Mouse (Mus musculus) midbrain, embryonic 11.5 days (tissue): ENCODE measurements around the gene A030014E15Rik. TPM values are rescaled to one million over a fixed set of nuclear protein-coding genes. Genes with fewer than 3 reads are reported as not detected.
"Not testable (repeated sequence)": the region's sequence is repeated elsewhere in the genome, so short reads cannot be mapped to it uniquely, and the experiment has no call there.

ENCODE experiments used
- ATAC-seq: fragments of 200-750 bp; cut with Nextera tagmentation; 2 replicates; pipeline ENCODE4 v1.8.0; 2017; ENCODE audit warnings: moderate TSS enrichment, moderate library complexity; ENCODE audit not compliant: low FRiP score
- DNase-seq: peaks from one replicate; pipeline ENCODE4 v3.0.0; 2015; ENCODE audit warnings: low spot score; ENCODE audit errors: missing footprints
- H3K27ac ChIP-seq: fragments of 300-500 bp; sonication (generic); 2 replicates; pipeline ENCODE4 v1.5.1; 2014; ENCODE audit warnings: low read depth, low read length
- H3K27me3 ChIP-seq: fragments of 300-500 bp; sonication (generic); 2 replicates; pipeline ENCODE4 v1.6.1; 2014; ENCODE audit warnings: mild to moderate bottlenecking, low read length, moderate library complexity, mixed read lengths; ENCODE audit not compliant: control insufficient read depth, insufficient read depth
- H3K36me3 ChIP-seq: fragments of 300-500 bp; sonication (generic); 2 replicates; pipeline ENCODE4 v1.6.1; 2014; ENCODE audit warnings: mild to moderate bottlenecking, low read length, moderate library complexity, mixed read lengths; ENCODE audit not compliant: control insufficient read depth, insufficient read depth
- H3K4me1 ChIP-seq: fragments of 300-500 bp; sonication (generic); 2 replicates; pipeline ENCODE4 v1.6.1; 2014; ENCODE audit warnings: low read length; ENCODE audit not compliant: control insufficient read depth, insufficient read depth
- H3K4me2 ChIP-seq: fragments of 300-500 bp; sonication (generic); 2 replicates; pipeline ENCODE4 v1.6.1; 2014; ENCODE audit warnings: mild to moderate bottlenecking, moderate library complexity
- H3K4me3 ChIP-seq: fragments of 300-500 bp; sonication (generic); 2 replicates; pipeline ENCODE4 v1.5.1; 2014; ENCODE audit warnings: low read depth, low read length
- H3K9ac ChIP-seq: fragments of 300-500 bp; sonication (generic); 2 replicates; pipeline ENCODE4 v1.6.1; 2014; ENCODE audit warnings: low read length
- H3K9me3 ChIP-seq: fragments of 300-500 bp; sonication (generic); 2 replicates; pipeline ENCODE4 v1.6.1; 2016; ENCODE audit warnings: low read length; ENCODE audit not compliant: control insufficient read depth
- WGBS: fragments of 180-500 bp; shearing (Covaris S2); extraction: QIAGEN DNeasy Blood & Tissue Kit; methylation state at CpG from one replicate; pipeline ENCODE4 v1.1.7; 2014; 5-methylcytosine and 5-hydroxymethylcytosine counted together
- polyA plus RNA-seq: library from polyadenylated mRNA; unstranded; fragments of >200 nt; fragmentation: Nextera tagmentation; extraction: Ambion mirVana; gene quantifications from 2 replicates; pipeline ENCODE4 v1.2.1, GENCODE M21; 2014

The A030014E15Rik gene
- polyA plus RNA-seq, 1 experiment from 2014 or later = not detected

GRCm38 (mm10) chr1:82930558-82930957 is 5.8 kb downstream of the A030014E15Rik start:
- not testable (repeated sequence) for H3K9ac ChIP-seq

DNA sequence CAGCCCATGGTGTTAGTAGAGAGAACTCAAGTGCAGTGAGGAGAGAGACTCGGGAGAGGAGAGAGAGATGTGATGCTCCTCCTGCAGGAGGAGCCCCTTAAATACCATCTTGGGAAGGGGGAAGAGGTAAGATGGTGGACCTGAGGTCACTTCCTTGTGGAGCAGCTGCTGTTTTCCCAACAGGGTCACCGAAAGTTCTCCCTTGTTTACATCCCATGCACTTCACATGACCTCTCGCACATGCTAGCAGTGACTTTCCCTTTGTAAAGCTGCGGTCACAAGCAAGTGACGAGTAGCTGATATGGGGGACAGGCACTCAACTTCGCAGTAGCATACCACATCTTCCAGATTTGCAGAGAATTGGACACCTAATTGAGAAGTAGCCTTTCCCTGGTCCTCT is 6.6 kb downstream of the A030014E15Rik start, which contains the start of gene Gm6217:
Gene Gm6217, minus strand, starts transcription at position 74 of the 400 bp plus-strand sequence.
- ATAC-seq, H3K36me3 ChIP-seq, H3K9ac ChIP-seq, H3K27ac ChIP-seq, H3K4me3 ChIP-seq, H3K9me3 ChIP-seq, H3K4me2 ChIP-seq, H3K4me1 ChIP-seq, H3K27me3 ChIP-seq, DNase-seq: not testable (repeated sequence)
- no CpG with 5 or more reads among the region's 6 CpGs for WGBS

More at GRCm38 (mm10) chr1:82930558-82930957, 5.8 kb downstream of the A030014E15Rik start:
- not testable (repeated sequence) for H3K36me3 ChIP-seq, DNase-seq, H3K9me3 ChIP-seq, H3K4me1 ChIP-seq, H3K27ac ChIP-seq, H3K4me3 ChIP-seq, ATAC-seq, H3K4me2 ChIP-seq, H3K27me3 ChIP-seq
- 89% methylated on average over 3 of the region's 3 CpGs for WGBS

DNA sequence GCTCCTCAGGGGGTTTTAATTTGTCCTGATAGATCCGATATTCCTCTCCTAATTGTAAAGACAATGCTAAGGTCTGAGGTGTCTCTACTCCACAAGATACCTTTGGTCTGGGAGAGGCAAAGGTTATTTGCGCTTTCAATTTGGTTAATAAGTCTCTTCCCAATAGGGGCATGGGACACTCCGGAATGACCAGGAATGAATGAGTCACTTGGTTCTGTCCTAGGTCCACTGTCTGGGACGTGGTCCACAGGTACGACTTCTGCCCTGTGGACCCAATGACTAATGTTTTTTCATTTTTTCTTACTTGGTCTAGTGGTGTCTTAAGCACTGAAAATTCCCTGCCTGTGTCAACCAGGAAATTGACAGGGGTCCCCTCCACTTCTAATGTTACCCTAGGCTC is 13.9 kb downstream of the A030014E15Rik start:
- Histone ChIP-seq H3K27me3 (no peaks in the 10 kb centered on the region), H3K36me3 (no peaks in the 10 kb centered on the region), H3K27ac (no peak overlapping the region), H3K4me1 (no peaks in the 10 kb centered on the region), H3K4me3 (no peak overlapping the region), H3K4me2 (no peak overlapping the region), H3K9ac (no peak overlapping the region), H3K9me3 (no peaks in the 10 kb centered on the region)
- no peak for DNase-seq
- no peak for ATAC-seq
- 84% methylated on average over 5 of the region's 5 CpGs for WGBS

DNA sequence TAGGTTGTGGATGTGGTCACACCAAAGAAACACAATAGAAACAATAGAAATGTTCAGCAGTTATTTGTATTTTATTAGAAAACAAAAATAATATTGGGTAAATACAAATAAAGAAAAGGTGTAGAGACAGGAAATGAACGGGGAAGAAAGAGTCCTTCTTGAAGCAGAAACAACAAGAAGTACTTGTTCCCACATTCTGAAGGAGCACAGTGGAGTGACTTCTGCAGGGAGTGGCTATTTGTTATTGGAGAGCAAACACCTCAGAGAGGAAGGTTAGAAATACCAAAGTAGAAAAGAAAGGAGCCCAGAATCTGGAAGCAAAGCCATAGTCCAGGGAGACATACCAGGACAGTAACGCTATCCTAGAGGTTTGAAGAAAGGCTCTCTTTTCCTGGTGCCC is 17.8 kb downstream of the A030014E15Rik start:
- ATAC-seq, H3K27me3 ChIP-seq, H3K4me2 ChIP-seq, H3K4me3 ChIP-seq, DNase-seq, H3K36me3 ChIP-seq, H3K4me1 ChIP-seq, H3K27ac ChIP-seq, H3K9me3 ChIP-seq, H3K9ac ChIP-seq: not testable (repeated sequence)
- 89% methylated on average over 1 of the region's 2 CpGs for WGBS

GRCm38 (mm10) chr1:82943295-82943694 is 18.6 kb downstream of the A030014E15Rik start, which contains the start of gene A030003K21Rik:
Gene A030003K21Rik (minus strand): TSS chr1:82943388.
- H3K36me3 ChIP-seq, H3K9ac ChIP-seq, H3K27ac ChIP-seq, H3K9me3 ChIP-seq, H3K4me2 ChIP-seq, H3K4me1 ChIP-seq, DNase-seq, H3K27me3 ChIP-seq, ATAC-seq, H3K4me3 ChIP-seq: not testable (repeated sequence)
- WGBS = no CpG with 5 or more reads among the region's 6 CpGs

GRCm38 (mm10) chr1:82946029-82946428 is 21.3 kb downstream of the A030014E15Rik start:
- WGBS = 94% methylated on average over 2 of the region's 2 CpGs
- not testable (repeated sequence) for ATAC-seq

GRCm38 (mm10) chr1:82948601-82949000 is 23.9 kb downstream of the A030014E15Rik start:
- DNase-seq (no peak), ATAC-seq (no peak)
- no peak overlapping the region for H3K4me3 ChIP-seq
- H3K9me3 ChIP-seq = no peaks in the 10 kb centered on the region
- H3K27me3 ChIP-seq = no peaks in the 10 kb centered on the region
- no peak overlapping the region for H3K9ac ChIP-seq
- no peaks in the 10 kb centered on the region for H3K4me1 ChIP-seq
- no peak overlapping the region for H3K4me2 ChIP-seq
- H3K27ac ChIP-seq = no peak overlapping the region
- no peaks in the 10 kb centered on the region for H3K36me3 ChIP-seq
- WGBS = 91% methylated on average over 2 of the region's 2 CpGs

More at GRCm38 (mm10) chr1:82946029-82946428, 21.3 kb downstream of the A030014E15Rik start:
- H3K27me3 ChIP-seq, H3K4me3 ChIP-seq, DNase-seq, H3K9ac ChIP-seq, H3K36me3 ChIP-seq, H3K9me3 ChIP-seq, H3K27ac ChIP-seq, H3K4me2 ChIP-seq, H3K4me1 ChIP-seq: not testable (repeated sequence)

DNA sequence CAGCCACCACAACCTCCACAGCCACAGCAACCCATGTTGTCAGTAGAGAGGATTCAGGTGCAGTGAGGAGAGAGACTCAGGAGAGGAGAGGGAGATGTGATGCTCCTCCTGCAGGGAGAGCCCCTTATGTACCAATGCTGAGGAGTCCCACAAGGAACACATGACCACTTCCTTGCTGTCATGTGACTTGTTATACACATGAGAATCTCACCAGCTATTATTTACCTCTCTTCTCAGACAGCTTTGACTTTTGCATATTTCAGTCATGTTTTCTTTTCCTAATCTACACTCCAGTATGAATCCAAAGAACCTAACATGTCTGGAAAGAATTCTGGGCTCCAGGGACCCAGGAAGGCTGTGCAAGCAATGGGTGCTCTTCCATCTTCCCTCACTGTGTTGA is 31.2 kb downstream of the A030014E15Rik start, which contains the start of gene Gm7544:
Gene Gm7544, minus strand, starts transcription at position 101 of the 400 bp plus-strand sequence.
- not testable (repeated sequence) for ATAC-seq, DNase-seq, H3K27me3 ChIP-seq, H3K4me2 ChIP-seq, H3K4me1 ChIP-seq, H3K4me3 ChIP-seq, H3K9ac ChIP-seq, H3K27ac ChIP-seq, H3K36me3 ChIP-seq, H3K9me3 ChIP-seq

DNA sequence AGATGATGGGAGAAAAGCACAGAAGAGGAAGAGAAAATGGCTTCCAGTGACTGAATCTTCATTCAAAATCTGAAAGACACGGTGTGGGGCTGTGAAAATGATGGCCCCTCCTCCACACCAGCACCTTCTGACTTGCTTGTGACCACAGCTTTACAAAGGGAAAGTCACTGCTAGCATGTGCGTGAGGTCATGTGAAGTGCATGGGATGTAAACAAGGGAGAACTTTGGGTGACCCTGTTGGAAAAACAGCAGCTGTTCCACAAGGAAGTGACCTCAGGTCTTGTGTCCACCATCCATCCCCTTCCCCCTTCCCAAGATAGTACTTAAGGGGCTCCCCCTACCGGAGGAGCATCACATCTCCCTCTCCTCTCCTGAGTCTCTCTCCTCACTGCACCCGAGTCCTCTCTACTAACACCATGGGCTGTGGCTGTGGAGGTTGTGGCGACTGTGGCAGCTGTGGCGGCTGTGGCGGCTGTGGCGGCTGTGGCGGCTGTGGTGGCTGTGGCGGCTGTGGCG is 35.2 kb downstream of the A030014E15Rik start, which contains the start of gene Gm47955:
Gene Gm47955, plus strand, starts transcription at position 417 of the 516 bp plus-strand sequence.
- WGBS = 92% methylated on average over 11 of the region's 11 CpGs
- no peaks in the 10 kb centered on the region for H3K27me3 ChIP-seq
- ATAC-seq = no peak
- no peak within 1 kb of the TSS for H3K4me2 ChIP-seq
- DNase-seq = no peak
- no peak within 1 kb of the TSS for H3K9ac ChIP-seq
- H3K4me1 ChIP-seq = no peaks in the 10 kb centered on the region
- H3K27ac ChIP-seq = no peak within 1 kb of the TSS
- no peak within 1 kb of the TSS for H3K4me3 ChIP-seq
- H3K36me3 ChIP-seq = no peaks in the 10 kb centered on the region
- no peaks in the 10 kb centered on the region; the same call in 1 of the 2 replicates for H3K9me3 ChIP-seq
